Mouse (Mus musculus) liver, adult 2 months (tissue): ENCODE measurements around the gene Cela1. TPM values are rescaled to one million over a fixed set of nuclear protein-coding genes. Genes with fewer than 3 reads are reported as not detected.

Experiments
- DNase-seq: peaks from one replicate; pipeline ENCODE4 v3.0.0-alpha.2; 2011; ENCODE audit warnings: low read depth, low spot score; ENCODE audit errors: extremely low read depth
- H3K27ac ChIP-seq: fragments of 200-500 bp; replicated peaks from 2 replicates; pipeline ENCODE4 v1.5.1; 2012; ENCODE audit warnings: low read depth, mild to moderate bottlenecking, control low read depth, inconsistent platforms, low read length; ENCODE audit not compliant: insufficient read depth
- H3K27me3 ChIP-seq: fragments of 200-500 bp; 2 replicates; pipeline ENCODE4 v1.6.1; 2012; ENCODE audit warnings: mild to moderate bottlenecking, moderate library complexity, low read length, inconsistent platforms; ENCODE audit not compliant: control insufficient read depth, insufficient read depth
- H3K36me3 ChIP-seq: fragments of 200-500 bp; 2 replicates; pipeline ENCODE4 v1.6.1; 2012; ENCODE audit warnings: low read length, inconsistent platforms; ENCODE audit not compliant: control insufficient read depth, insufficient read depth
- H3K4me1 ChIP-seq: fragments of 200-500 bp; 2 replicates; pipeline ENCODE4 v1.6.1; 2011; ENCODE audit warnings: low read length; ENCODE audit not compliant: control insufficient read depth, insufficient read depth
- H3K4me3 ChIP-seq: fragments of 200-500 bp; 2 replicates; pipeline ENCODE4 v1.5.1; 2011; ENCODE audit warnings: low read depth, mild to moderate bottlenecking, control low read depth, low read length, moderate library complexity; ENCODE audit not compliant: insufficient read depth
- H3K79me2 ChIP-seq: fragments of 200-500 bp; 2 replicates; pipeline ENCODE4 v1.6.1; 2012; ENCODE audit warnings: inconsistent platforms, mild to moderate bottlenecking, low read length, moderate library complexity; ENCODE audit not compliant: control insufficient read depth, insufficient read depth
- H3K9ac ChIP-seq: fragments of 200-500 bp; 2 replicates; pipeline ENCODE4 v1.6.1; 2012; ENCODE audit warnings: low read depth, mild to moderate bottlenecking, control low read depth, inconsistent platforms, low read length
- CTCF ChIP-seq: fragments of 200-500 bp; IDR thresholded peaks from 2 replicates; pipeline ENCODE4 v1.5.1; 2011; ENCODE audit warnings: low read depth, low read length, control low read depth
- POLR2A ChIP-seq: fragments of 200-500 bp; IDR thresholded peaks from 2 replicates; pipeline ENCODE4 v1.6.1; 2011; ENCODE audit warnings: low read length, control low read depth; ENCODE audit not compliant: insufficient read depth; ENCODE audit errors: extremely low read depth
- WGBS: fragments of 180-500 bp; shearing (Covaris S2); methylation state at CpG from one replicate; pipeline ENCODE4 v1.1.7; 2018; 5-methylcytosine and 5-hydroxymethylcytosine counted together
- polyA plus RNA-seq: library from polyadenylated mRNA; depleted of rRNA; stranded (reverse); fragments of >200 nt; gene quantifications from 2 replicates; pipeline ENCODE4 v1.2.3, GENCODE M21; 2012
- total RNA-seq: library from RNA; depleted of rRNA; stranded (reverse); fragments of >200 nt; gene quantifications from 2 replicates; pipeline ENCODE4 v1.2.3, GENCODE M21; 2014

The Cela1 gene
- total and polyA plus RNA-seq, 2 experiments, result 58.3 to 199 TPM

- no peak overlapping the region for H3K4me3 ChIP-seq
- H3K27me3 ChIP-seq, result no peaks in the 10 kb centered on the region
- no peaks in the 10 kb centered on the region for H3K36me3 ChIP-seq
- TF ChIP-seq CTCF (no peak), POLR2A (no peak)
- H3K27ac ChIP-seq, result no peak overlapping the region
- no peak overlapping the region for H3K9ac ChIP-seq
- H3K79me2 ChIP-seq, result no peaks in the 10 kb centered on the region
- no peaks in the 10 kb centered on the region for H3K4me1 ChIP-seq
- WGBS, result 42% methylated on average over 4 of the region's 4 CpGs
- DNase-seq, result no peak
Observed at GRCm38 (mm10) chr15:100722026-100722425, 34.3 kb upstream of the Cela1 start.

GRCm38 (mm10) chr15:100721445-100721844, 33.7 kb upstream of the Cela1 start:
- Histone ChIP-seq H3K27ac (no peak overlapping the region), H3K27me3 (no peaks in the 10 kb centered on the region), H3K4me1 (no peaks in the 10 kb centered on the region), H3K4me3 (no peak overlapping the region), H3K36me3 (no peaks in the 10 kb centered on the region), H3K79me2 (no peaks in the 10 kb centered on the region), H3K9ac (no peak overlapping the region)
- TF ChIP-seq CTCF (no peak), POLR2A (no peak)
- 92% methylated on average over 5 of the region's 5 CpGs for WGBS
- no peak for DNase-seq

- no peaks in the 10 kb centered on the region for H3K4me1 ChIP-seq
- TF ChIP-seq CTCF (no peak), POLR2A (no peak)
- 86% methylated on average over 10 of the region's 10 CpGs for WGBS
- no peak for DNase-seq
- H3K9ac ChIP-seq, result no peak overlapping the region
- H3K4me3 ChIP-seq, result no peak overlapping the region
- no peak overlapping the region for H3K27ac ChIP-seq
- no peaks in the 10 kb centered on the region for H3K36me3 ChIP-seq
- no peaks in the 10 kb centered on the region for H3K27me3 ChIP-seq
- no peaks in the 10 kb centered on the region for H3K79me2 ChIP-seq
Observed at GRCm38 (mm10) chr15:100720066-100720465, 32.3 kb upstream of the Cela1 start.

GRCm38 (mm10) chr15:100719217-100719616, 31.5 kb upstream of the Cela1 start:
- TF ChIP-seq CTCF (no peak), POLR2A (no peak)
- 94% methylated on average over 5 of the region's 5 CpGs for WGBS
- no peak overlapping the region for H3K4me3 ChIP-seq
- no peaks in the 10 kb centered on the region for H3K79me2 ChIP-seq
- no peak for DNase-seq
- H3K4me1 ChIP-seq, result no peaks in the 10 kb centered on the region
- H3K27me3 ChIP-seq, result no peaks in the 10 kb centered on the region
- H3K27ac ChIP-seq, result no peak overlapping the region
- no peaks in the 10 kb centered on the region for H3K36me3 ChIP-seq
- no peak overlapping the region for H3K9ac ChIP-seq

GRCm38 (mm10) chr15:100718572-100718971, 30.9 kb upstream of the Cela1 start:
- WGBS, result 85% methylated on average over 11 of the region's 11 CpGs
- Histone ChIP-seq H3K79me2 (no peaks in the 10 kb centered on the region), H3K9ac (no peak overlapping the region), H3K27ac (no peak overlapping the region), H3K4me3 (no peak overlapping the region), H3K27me3 (no peaks in the 10 kb centered on the region), H3K4me1 (no peaks in the 10 kb centered on the region), H3K36me3 (no peaks in the 10 kb centered on the region)
- TF ChIP-seq POLR2A (no peak), CTCF (peak; percentile 54)
- DNase-seq, result no peak

- no peak for DNase-seq
- Histone ChIP-seq H3K79me2 (no peaks in the 10 kb centered on the region), H3K4me1 (no peaks in the 10 kb centered on the region), H3K27me3 (no peaks in the 10 kb centered on the region), H3K4me3 (no peak overlapping the region), H3K27ac (no peak overlapping the region), H3K9ac (no peak overlapping the region), H3K36me3 (no peaks in the 10 kb centered on the region)
- TF ChIP-seq POLR2A (no peak), CTCF (no peak)
- 57% methylated on average over 6 of the region's 6 CpGs for WGBS
Observed at GRCm38 (mm10) chr15:100717933-100718332, 30.2 kb upstream of the Cela1 start.
